In the genomic region with DNA sequence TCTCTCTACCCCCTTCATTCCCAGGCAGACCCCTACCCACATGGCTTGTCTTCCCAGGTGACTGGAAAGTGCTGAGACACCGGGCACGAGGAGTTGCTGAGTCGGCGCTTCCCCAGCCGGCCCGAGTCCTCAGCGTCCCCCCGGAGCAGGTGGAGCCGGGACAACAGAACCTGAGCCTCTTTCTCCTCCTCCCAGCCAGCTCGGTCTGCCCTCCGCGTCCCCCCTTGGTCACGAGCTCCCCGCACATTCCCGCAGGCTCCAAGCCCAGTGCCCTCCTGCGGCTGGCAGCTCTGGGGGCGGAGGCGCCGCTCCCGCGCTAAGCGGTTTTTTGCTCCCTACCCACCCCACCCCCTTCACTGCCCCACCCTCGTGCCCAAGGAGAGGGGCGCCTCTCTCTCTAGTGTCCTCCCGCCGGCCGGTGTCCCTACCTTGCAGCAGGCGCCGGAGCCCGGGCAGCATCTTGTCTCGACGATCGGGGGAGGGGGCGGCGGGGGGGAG, we compare ENCODE assay signal across 9 mouse cellular contexts. TPM values are rescaled to one million over a fixed set of nuclear protein-coding genes. Genes with fewer than 3 reads are reported as not detected.
DNase-seq lines count a peak whose midpoint lies in the region; ATAC-seq and TF ChIP-seq lines count a peak whose summit lies in the region.
"Had no signal": no experiment of that assay in that cellular context is flagged by ENCODE, and none has a peak within 500 bp of the region (broad histone marks: within the 10 kb centered on the region; RNA-seq: fewer than 3 reads in every experiment).

Gene Rtn4rl2, minus strand, starts transcription at position 477 of the 498 bp plus-strand sequence.

- H3K4me2 ChIP-seq in heart, embryonic 13.5 days, result peak within 1 kb of the TSS; percentile 92
- peak within 1 kb of the TSS; percentile 93 for H3K4me2 ChIP-seq in forebrain, embryonic 13.5 days
- peak within 1 kb of the TSS; percentile 91 for H3K4me2 ChIP-seq in neural tube, embryonic 12.5 days (replicated peaks)

- peak within 1 kb of the TSS; percentile 66 for H3K4me3 ChIP-seq in heart, embryonic 13.5 days
- H3K4me3 ChIP-seq in ES-E14 (ENCODE audit: insufficient read depth in 1 of 2, low read depth in 1 of 2, low read length in 2 of 2, poor library complexity in 1 of 2, severe bottlenecking in 1 of 2), result peak within 1 kb of the TSS; percentile 78 to 89
- H3K4me3 ChIP-seq in forebrain, embryonic 13.5 days, result peak within 1 kb of the TSS; percentile 73
- H3K4me3 ChIP-seq in neural tube, embryonic 12.5 days, result peak within 1 kb of the TSS; percentile 55

- no peaks in the 10 kb centered on the region for H3K36me3 ChIP-seq in heart, embryonic 13.5 days
- no peaks in the 10 kb centered on the region for H3K36me3 ChIP-seq in ES-E14 (ENCODE audit: control insufficient read depth, insufficient read depth, low read length, poor library complexity, severe bottlenecking)
- H3K36me3 ChIP-seq in forebrain, embryonic 13.5 days (ENCODE audit: poor library complexity, severe bottlenecking), result no peaks in the 10 kb centered on the region
- H3K36me3 ChIP-seq in neural tube, embryonic 12.5 days, result no peaks in the 10 kb centered on the region

- no peak for ATAC-seq in heart, embryonic 13.5 days (ENCODE audit: extremely low read depth, insufficient number of reproducible peaks, low FRiP score, low TSS enrichment)
- peak; percentile 9; the same call in 1 of the 2 replicates for ATAC-seq in forebrain, embryonic 13.5 days
- ATAC-seq in neural tube, embryonic 12.5 days (ENCODE audit: low FRiP score, low read depth), result peak; percentile 11
- ATAC-seq: Patski had no signal

- intact Hi-C loops in heart, postnatal 25 days (cut with DNase I), result loop anchor here (2.0 to 5.0 kb wide), 3 partner anchors 15 to 121 kb away; no protein-coding TSS in a partner anchor
- intact Hi-C loops in left cerebral cortex, postnatal 14 days (cut with DNase I), result loop anchor here (5.0 kb wide), 1 partner anchor 121 kb away; no protein-coding TSS in a partner anchor

- H3K4me1 ChIP-seq in heart, embryonic 13.5 days, result peaks cover 49% of the 10 kb centered on the region
- H3K4me1 ChIP-seq in ES-E14 (ENCODE audit: control insufficient read depth in 2 of 2, insufficient read depth in 2 of 2, low read length in 2 of 2, poor library complexity in 1 of 2), result peaks cover 0 to 14% of the 10 kb centered on the region in 2 experiments; a peak in 2 of 4 replicates
- peaks cover 52% of the 10 kb centered on the region for H3K4me1 ChIP-seq in forebrain, embryonic 13.5 days
- H3K4me1 ChIP-seq in neural tube, embryonic 12.5 days, result peaks cover 49% of the 10 kb centered on the region

- WGBS in heart, embryonic 13.5 days, result 2% methylated on average over 35 of the region's 35 CpGs
- 2% methylated on average over 33 of the region's 35 CpGs for WGBS in forebrain, embryonic 13.5 days
- 0% methylated on average over 33 of the region's 35 CpGs for WGBS in neural tube, embryonic 12.5 days

- peaks cover 96% of the 10 kb centered on the region for H3K27me3 ChIP-seq in heart, embryonic 13.5 days (replicated peaks)
- H3K27me3 ChIP-seq in forebrain, embryonic 13.5 days, result peaks cover 85% of the 10 kb centered on the region
- H3K27me3 ChIP-seq in neural tube, embryonic 12.5 days (replicated peaks), result peaks cover 84% of the 10 kb centered on the region

- no peak within 1 kb of the TSS for H3K27ac ChIP-seq in heart, embryonic 13.5 days (replicated peaks)
- no peak within 1 kb of the TSS for H3K27ac ChIP-seq in ES-E14 (ENCODE audit: insufficient read depth, low read depth, low read length, poor library complexity, severe bottlenecking)
- peak within 1 kb of the TSS; percentile 54 for H3K27ac ChIP-seq in forebrain, embryonic 13.5 days
- H3K27ac ChIP-seq in neural tube, embryonic 12.5 days, result no peak within 1 kb of the TSS

- DNase-seq in heart, postnatal 25 days (ENCODE audit: low spot score), result no peak
- DNase-seq in ES-E14 (ENCODE audit: low read depth, low spot score), result no peak
- DNase-seq in left cerebral cortex, postnatal 14 days (ENCODE audit: low spot score in 2 of 2), result peak in 1 of 2 experiments; percentile 39
- no peak for DNase-seq in cerebellum, adult 18-20 months
- DNase-seq in T-cell, adult 2 months (ENCODE audit: low spot score), result no peak

- H3K9ac ChIP-seq in heart, embryonic 13.5 days, result peak within 1 kb of the TSS; percentile 75
- peak within 1 kb of the TSS; percentile 54; the same call in 1 of the 2 replicates for H3K9ac ChIP-seq in ES-E14 (ENCODE audit: insufficient read depth, low read depth, low read length, poor library complexity, severe bottlenecking)
- H3K9ac ChIP-seq in forebrain, embryonic 13.5 days, result peak within 1 kb of the TSS; percentile 67
- peak within 1 kb of the TSS; percentile 64 for H3K9ac ChIP-seq in neural tube, embryonic 12.5 days

- in situ Hi-C loops in ES-E14 (cut with MboI; ENCODE audit: low sequenced_read_pairs in 2 of 2, unreplicated experiment in 2 of 2), result no loop called here

- H3K9me3 ChIP-seq in heart, embryonic 13.5 days, result no peaks in the 10 kb centered on the region
- no peaks in the 10 kb centered on the region for H3K9me3 ChIP-seq in ES-E14 (ENCODE audit: control insufficient read depth, insufficient read depth, low read depth, low read length)
- no peaks in the 10 kb centered on the region for H3K9me3 ChIP-seq in forebrain, embryonic 13.5 days (replicated peaks)
- H3K9me3 ChIP-seq in neural tube, embryonic 12.5 days, result no peaks in the 10 kb centered on the region

TF ChIP-seq in ES-E14, 5 proteins besides CTCF, POLR2A, EP300 and RAD21:
- TF ChIP-seq CHD2 (IDR thresholded peaks at IDR 0.05; ENCODE audit: low read depth, low read length) (no peak), MAFK (IDR thresholded peaks at IDR 0.05; ENCODE audit: insufficient read depth, low read depth, low read length) (peak; percentile 81; the same call in 1 of the 2 replicates), ZC3H11A (IDR thresholded peaks at IDR 0.05; ENCODE audit: borderline replicate concordance, low read depth, low read length) (no peak)

RNA-seq across cellular contexts. Expression of gene Rtn4rl2, which starts in this region (rescaled TPM):
- 0.72 and 0.99 TPM in 2 replicates for polyA plus RNA-seq in heart, embryonic 13.5 days (2015; fragmentation: Nextera tagmentation; extraction: Ambion mirVana)
- 1 to 10 TPM; 1.8 to 4.0 TPM for total RNA-seq in heart, postnatal 25 days (2021)
- total RNA-seq in ES-E14 (2012; rRNA removed), result 0.79 and 0.80 TPM in 2 replicates
- polyA plus RNA-seq in forebrain, embryonic 13.5 days (2015; fragmentation: Nextera tagmentation; extraction: Ambion mirVana), result 3.6 and 5.6 TPM in 2 replicates
- 10 to 100 TPM; 92.2 to 95.0 TPM for total RNA-seq in left cerebral cortex, postnatal 14 days (2021)
- polyA plus RNA-seq in neural tube, embryonic 12.5 days (2016; fragmentation: Nextera tagmentation; extraction: Ambion mirVana), result 9.5 and 14.7 TPM in 2 replicates

Comparison
In these comparisons a context has a peak if more than half of its experiments do, and no peak if none do; other contexts are left out.
1. RNA of gene Rtn4rl2 (total RNA-seq): 92.2 to 95.0 TPM in left cerebral cortex, postnatal 14 days; 1.8 to 4.0 TPM in heart, postnatal 25 days and 0.79 to 0.80 TPM in ES-E14; every median in the first group is over 10 times any median in the second.
2. Peak in every context shown above with its lines, with median percentiles within 50 percentile points of each other: H3K4me2 ChIP-seq, H3K4me3 ChIP-seq and H3K9ac ChIP-seq.